34 mouse cellular contexts compared by ENCODE assay signal in the genomic region with DNA sequence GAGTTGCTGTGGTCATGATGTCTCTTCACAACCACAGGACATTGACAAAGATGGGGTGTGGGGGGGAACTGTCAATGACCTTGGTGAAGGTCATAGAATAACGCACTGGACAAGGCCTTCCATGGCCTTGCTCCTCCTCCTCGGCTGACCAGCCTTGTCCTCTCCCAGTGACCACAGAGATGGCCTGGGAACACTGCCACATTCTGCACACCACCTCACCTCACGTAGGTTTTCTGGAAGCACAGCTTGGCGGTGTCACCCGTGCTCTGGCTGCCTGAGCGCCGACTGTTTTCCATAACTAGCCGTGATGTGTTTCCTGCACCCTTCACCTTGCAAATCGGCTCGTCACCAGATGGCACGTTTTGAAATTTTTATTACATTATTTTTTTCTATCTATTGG. TPM values are rescaled to one million over a fixed set of nuclear protein-coding genes. Genes with fewer than 3 reads are reported as not detected.
"Had no signal": no experiment of that assay in that cellular context is flagged by ENCODE, and none has a peak within 500 bp of the region (broad histone marks: within the 10 kb centered on the region; RNA-seq: fewer than 3 reads in every experiment).

No protein-coding gene starts in this region.

- H3K4me1 ChIP-seq: heart, embryonic 10.5 days; heart, embryonic 12.5 days; hindbrain, embryonic 10.5 days; hindbrain, embryonic 12.5 days; intestine, embryonic 15.5 days; limb, embryonic 13.5 days; limb, embryonic 15.5 days; liver, embryonic 12.5 days had no signal

- H3K27ac ChIP-seq: heart, embryonic 10.5 days; hindbrain, embryonic 10.5 days; hindbrain, embryonic 12.5 days; hindbrain, embryonic 14.5 days; intestine, embryonic 15.5 days; layer of hippocampus, adult 2 months; left cerebral cortex, adult 2 months; limb, embryonic 13.5 days; limb, embryonic 15.5 days; liver, embryonic 12.5 days; liver, embryonic 14.5 days had no signal

- DNase-seq: gastrocnemius, postnatal 10 days; gastrocnemius, postnatal 25 days; heart, adult 18-20 months; heart, postnatal 10 days; heart, postnatal 4 days; kidney, adult 18-20 months; kidney, adult 8-10 months; kidney, postnatal 10 days; kidney, postnatal 25 days; kidney, postnatal 4 days; left cerebral cortex, postnatal 4 days had no signal

- H3K4me3 ChIP-seq: heart, embryonic 10.5 days; heart, embryonic 12.5 days; hindbrain, embryonic 10.5 days; hindbrain, embryonic 12.5 days; intestine, embryonic 15.5 days; layer of hippocampus, adult 2 months; left cerebral cortex, adult 2 months; limb, embryonic 13.5 days; limb, embryonic 15.5 days; liver, embryonic 12.5 days had no signal

RNA-seq across cellular contexts. Expression of gene Kcnk12, which starts 32.8 kb away (rescaled TPM):
- total RNA-seq: gastrocnemius, adult 18-20 months; gastrocnemius, postnatal 10 days; gastrocnemius, postnatal 25 days; gastrocnemius, postnatal 4 days; heart, adult 18-20 months; heart, adult 8-10 months; heart, postnatal 25 days; liver, adult 2 months had no signal
- polyA plus RNA-seq: heart, embryonic 14.5 days; heart, embryonic 16.5 days; inflammation-experienced regulatory T-cells, adult 6 months; intestine, embryonic 15.5 days; intestine, postnatal 0 days; kidney, embryonic 14.5 days; kidney, embryonic 16.5 days; limb, embryonic 13.5 days; limb, embryonic 15.5 days had no signal
